Mouse (Mus musculus) cerebral cortex, adult 2 months (tissue): Measurements from ENCODE around the gene Tbc1d7.

Experiments used
- WGBS: fragments of 180-500 bp; shearing (Covaris S2); methylation state at CpG from one replicate; pipeline ENCODE4 v1.1.7; 2018; 5-methylcytosine and 5-hydroxymethylcytosine counted together

The Tbc1d7 gene

GRCm38 (mm10) chr13:43134468-43134867 is 36.8 kb downstream of the Tbc1d7 start:
- WGBS: 39% methylated on average over 4 of the region's 4 CpGs

GRCm38 (mm10) chr13:43133400-43133799 is 37.9 kb downstream of the Tbc1d7 start:
- WGBS: 71% methylated on average over 7 of the region's 7 CpGs

GRCm38 (mm10) chr13:43132859-43133258 is 38.4 kb downstream of the Tbc1d7 start:
- WGBS: 71% methylated on average over 9 of the region's 9 CpGs

GRCm38 (mm10) chr13:43131741-43132191 is 39.5 kb downstream of the Tbc1d7 start:
- 58% methylated on average over 10 of the region's 10 CpGs for WGBS

- WGBS: 82% methylated on average over 6 of the region's 6 CpGs
Measured at GRCm38 (mm10) chr13:43130161-43130560, 41.1 kb downstream of the Tbc1d7 start.

GRCm38 (mm10) chr13:43124683-43125074 is 46.6 kb downstream of the Tbc1d7 start:
- 65% methylated on average over 4 of the region's 4 CpGs for whole genome bisulfite sequencing

GRCm38 (mm10) chr13:43123895-43124682 is 47.2 kb downstream of the Tbc1d7 start:
- WGBS: 60% methylated on average over 17 of the region's 17 CpGs

- WGBS: 61% methylated on average over 16 of the region's 16 CpGs
Measured at GRCm38 (mm10) chr13:43122306-43123070, 48.8 kb downstream of the Tbc1d7 start.

GRCm38 (mm10) chr13:43113141-43113540 is 58.2 kb downstream of the Tbc1d7 start:
- WGBS: 96% methylated on average over 3 of the region's 3 CpGs

- WGBS: 34% methylated on average over 3 of the region's 3 CpGs
Measured at GRCm38 (mm10) chr13:43112707-43113106, 58.6 kb downstream of the Tbc1d7 start.

GRCm38 (mm10) chr13:43112280-43112679 is 59.0 kb downstream of the Tbc1d7 start:
- WGBS: 27% methylated on average over 7 of the region's 7 CpGs

- 93% methylated on average over 9 of the region's 9 CpGs for WGBS
Measured at GRCm38 (mm10) chr13:43104496-43104895, 66.8 kb downstream of the Tbc1d7 start.

GRCm38 (mm10) chr13:43102943-43103342 is 68.4 kb downstream of the Tbc1d7 start:
- 77% methylated on average over 7 of the region's 7 CpGs for WGBS
